Comparison of ENCODE assay signal across 27 mouse cellular contexts in the genomic region with DNA sequence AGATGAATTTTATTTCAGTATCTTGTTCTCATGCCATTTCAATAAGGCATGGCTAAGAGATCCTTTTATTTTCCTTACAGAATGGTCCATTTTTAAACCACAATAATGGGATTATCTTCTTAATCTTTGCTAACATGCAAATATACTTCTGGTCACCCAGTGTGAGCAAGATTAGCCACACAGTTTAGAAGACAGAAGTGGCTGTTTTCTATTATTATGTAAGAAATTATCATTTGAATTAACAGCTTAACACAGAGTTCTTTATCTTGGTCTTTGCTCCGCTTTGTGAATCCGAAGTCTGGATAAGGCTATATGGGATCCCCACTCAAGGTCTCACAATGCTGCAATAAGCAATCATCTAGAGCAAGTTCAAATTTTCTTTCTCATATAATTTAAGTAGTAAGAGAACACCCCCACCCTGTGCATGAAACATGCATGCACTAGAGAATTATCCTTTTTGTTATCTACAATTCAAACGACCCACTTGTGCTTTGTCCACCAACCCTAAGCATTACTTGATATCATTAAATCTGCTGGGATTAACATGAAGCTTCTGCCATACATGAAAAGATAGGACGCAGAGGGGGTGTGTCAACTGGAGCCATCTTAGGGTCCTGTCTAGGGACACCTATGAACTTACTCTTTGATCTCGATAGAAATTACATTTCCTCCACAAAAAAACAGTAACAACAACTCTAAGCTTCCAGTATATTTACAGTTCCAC. TPM values are rescaled to one million over a fixed set of nuclear protein-coding genes. Genes with fewer than 3 reads are reported as not detected.
"Had no signal": no experiment of that assay in that cellular context is flagged by ENCODE, and none has a peak within 500 bp of the region (broad histone marks: within the 10 kb centered on the region; RNA-seq: fewer than 3 reads in every experiment).

No protein-coding gene starts in this region.

- H3K4me3 ChIP-seq: intestine, embryonic 15.5 days; kidney, embryonic 15.5 days; left cerebral cortex, adult 2 months; liver, embryonic 13.5 days; myocyte; neural tube, embryonic 13.5 days had no signal

- H3K4me2 ChIP-seq: intestine, embryonic 15.5 days; kidney, embryonic 15.5 days; liver, embryonic 13.5 days; neural tube, embryonic 13.5 days had no signal

- H3K36me3 ChIP-seq: intestine, embryonic 15.5 days; kidney, embryonic 15.5 days; liver, embryonic 13.5 days; neural tube, embryonic 13.5 days had no signal

- H3K9me3 ChIP-seq: intestine, embryonic 15.5 days; kidney, embryonic 15.5 days; liver, embryonic 13.5 days; neural tube, embryonic 13.5 days had no signal

- H3K27ac ChIP-seq: intestine, embryonic 15.5 days; kidney, embryonic 15.5 days; left cerebral cortex, adult 2 months; liver, embryonic 13.5 days; neural tube, embryonic 13.5 days had no signal

- H3K4me1 ChIP-seq: intestine, embryonic 15.5 days; kidney, embryonic 15.5 days; liver, embryonic 13.5 days; neural tube, embryonic 13.5 days had no signal

- DNase-seq: kidney, adult 11 months; kidney, adult 8-10 months; kidney, postnatal 10 days; kidney, postnatal 36 days; layer of hippocampus, postnatal 36 days; liver, embryonic 13.5 days; lung, adult 2 months; lung, postnatal 14 days; lung, postnatal 4 days; retina, postnatal 1 day; thymus, adult 18-20 months; thymus, postnatal 36 days had no signal

- H3K27me3 ChIP-seq: intestine, embryonic 15.5 days; kidney, embryonic 15.5 days; liver, embryonic 13.5 days; neural tube, embryonic 13.5 days had no signal

- H3K9ac ChIP-seq: intestine, embryonic 15.5 days; kidney, embryonic 15.5 days; liver, embryonic 13.5 days; neural tube, embryonic 13.5 days had no signal

- ATAC-seq: intestine, embryonic 15.5 days had no signal

RNA-seq across cellular contexts. Expression of gene Krtap21-1, which starts 6.8 kb away (rescaled TPM):
- polyA plus RNA-seq: intestine, embryonic 15.5 days; kidney, embryonic 15.5 days; limb, embryonic 11.5 days; limb, embryonic 14.5 days; liver, adult 2 months; liver, embryonic 13.5 days; liver, embryonic 16.5 days; lung, adult 2 months; lung, embryonic 16.5 days; myocyte; neural tube, embryonic 13.5 days; small intestine, adult 2 months; spleen, adult 2 months; stomach, embryonic 16.5 days; testis, adult 2 months; urinary bladder, adult 2 months had no signal

RNA-seq across cellular contexts. Expression of gene Krtap6-2, which starts 9.4 kb away (rescaled TPM):
- polyA plus RNA-seq: intestine, embryonic 15.5 days; kidney, embryonic 15.5 days; limb, embryonic 11.5 days; limb, embryonic 14.5 days; liver, adult 2 months; liver, embryonic 13.5 days; liver, embryonic 16.5 days; lung, adult 2 months; lung, embryonic 16.5 days; myocyte; neural tube, embryonic 13.5 days; small intestine, adult 2 months; spleen, adult 2 months; stomach, embryonic 16.5 days; testis, adult 2 months; urinary bladder, adult 2 months had no signal
